Mouse (Mus musculus) embryonic facial prominence, embryonic 11.5 days (tissue): ENCODE measurements at regions not wholly inside any gene's neighbourhood (a gene's known extent, or its start where the extent isn't known, plus 50 kb on each side); places are given as distances from the start of the nearest gene placed in this dataset.

Experiments used
- ATAC-seq: fragments of 200-750 bp; cut with Nextera tagmentation; replicated peaks from 2 replicates; pipeline ENCODE4 v1.8.0; 2017; ENCODE audit warnings: low read depth; ENCODE audit not compliant: insufficient number of reproducible peaks, low FRiP score, low TSS enrichment
- DNase-seq: peaks from one replicate; pipeline ENCODE4 v3.0.0-alpha.2; 2015; ENCODE audit warnings: low spot score
- H3K27ac ChIP-seq: fragments of 300-500 bp; sonication (generic); replicated peaks from 2 replicates; pipeline ENCODE4 v1.5.1; 2014; ENCODE audit warnings: mild to moderate bottlenecking, low read depth, low read length, control low read depth
- H3K27me3 ChIP-seq: fragments of 300-500 bp; sonication (generic); 2 replicates; pipeline ENCODE4 v1.6.1; 2014; ENCODE audit warnings: mild to moderate bottlenecking, low read length, moderate library complexity, mixed read lengths; ENCODE audit not compliant: control insufficient read depth, insufficient read depth
- H3K36me3 ChIP-seq: fragments of 300-500 bp; sonication (generic); replicated peaks from 2 replicates; pipeline ENCODE4 v1.6.1; 2014; ENCODE audit warnings: low read depth, mild to moderate bottlenecking, low read length, moderate library complexity, mixed read lengths; ENCODE audit not compliant: control insufficient read depth, insufficient read depth
- H3K4me1 ChIP-seq: fragments of 300-500 bp; sonication (generic); 2 replicates; pipeline ENCODE4 v1.6.1; 2014; ENCODE audit warnings: low read length, mixed read lengths; ENCODE audit not compliant: control insufficient read depth, insufficient read depth
- H3K4me2 ChIP-seq: fragments of 300-500 bp; sonication (generic); 2 replicates; pipeline ENCODE4 v1.6.1; 2014; ENCODE audit warnings: low read depth, mild to moderate bottlenecking, control low read depth, low read length, moderate library complexity
- H3K4me3 ChIP-seq: fragments of 300-500 bp; sonication (generic); 2 replicates; pipeline ENCODE4 v1.5.1; 2014; ENCODE audit warnings: low read depth, low read length, control low read depth
- H3K9ac ChIP-seq: fragments of 300-500 bp; sonication (generic); replicated peaks from 2 replicates; pipeline ENCODE4 v1.6.1; 2014; ENCODE audit warnings: mild to moderate bottlenecking, control low read depth, low read length
- H3K9me3 ChIP-seq: fragments of 300-500 bp; sonication (generic); replicated peaks from 2 replicates; pipeline ENCODE4 v1.6.1; 2016; ENCODE audit warnings: mild to moderate bottlenecking, low read length, inconsistent platforms, mixed read lengths; ENCODE audit not compliant: control insufficient read depth
- WGBS: fragments of 180-500 bp; shearing (Covaris S2); extraction: QIAGEN DNeasy Blood & Tissue Kit; methylation state at CpG from one replicate; pipeline ENCODE4 v1.1.7; 2014; 5-methylcytosine and 5-hydroxymethylcytosine counted together

GRCm38 (mm10) chr16:10058094-10058493, 62.7 kb upstream of the Grin2a start:
- Histone ChIP-seq H3K4me2 (no peak overlapping the region), H3K27ac (no peak overlapping the region), H3K27me3 (no peaks in the 10 kb centered on the region), H3K36me3 (no peaks in the 10 kb centered on the region), H3K9me3 (no peaks in the 10 kb centered on the region), H3K4me1 (no peaks in the 10 kb centered on the region), H3K4me3 (no peak overlapping the region), H3K9ac (no peak overlapping the region)
- WGBS = 80% methylated on average over 4 of the region's 4 CpGs
- no peak for ATAC-seq
- no peak for DNase-seq
